Mouse (Mus musculus): ENCODE measurements around the gene Sh3pxd2a. TPM values are rescaled to one million over a fixed set of nuclear protein-coding genes. Genes with fewer than 3 reads are reported as not detected.

Gene Sh3pxd2a
- total and polyA plus RNA-seq, 2 experiments from 2014 or later: 3.4 to 47.2 TPM

DNA sequence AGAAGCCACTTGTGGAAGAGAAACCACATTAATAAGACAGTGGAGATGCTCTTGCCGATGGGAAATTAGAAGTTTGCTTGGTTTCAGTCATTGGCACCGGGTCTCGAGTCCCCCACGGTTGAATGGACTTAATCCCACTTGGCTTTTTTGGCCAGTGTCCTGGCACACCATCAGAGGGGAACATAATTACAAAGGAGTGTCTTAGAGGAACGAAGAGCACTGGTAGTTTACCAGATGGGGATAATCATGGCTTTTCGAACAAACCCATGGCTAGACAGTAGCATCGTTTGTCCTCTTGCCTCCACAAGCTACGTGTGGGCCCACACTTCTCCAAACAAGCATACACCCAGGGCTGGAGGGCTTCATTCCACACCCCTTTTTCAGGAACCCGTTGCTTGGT, 33.1 kb upstream of the Sh3pxd2a start:
- ATAC-seq (ENCODE audit: insufficient read depth, low read depth) (no peak), DNase-seq (ENCODE audit: low spot score) (no peak)
- no peak overlapping the region for H3K4me3 ChIP-seq (ENCODE audit: low read depth, low read length)
- no peak overlapping the region for H3K27ac ChIP-seq (ENCODE audit: low read depth)
- no peak overlapping the region for H3K4me2 ChIP-seq (ENCODE audit: low read depth, low read length)
- H3K27me3 ChIP-seq (ENCODE audit: control insufficient read depth, insufficient read depth, low read length): no peaks in the 10 kb centered on the region
- no peaks in the 10 kb centered on the region for H3K4me1 ChIP-seq (ENCODE audit: control insufficient read depth, insufficient read depth)
- TF ChIP-seq EP300 (IDR thresholded peaks at IDR 0.05; ENCODE audit: low read depth) (no peak), CTCF (IDR thresholded peaks at IDR 0.05; ENCODE audit: low read depth) (no peak)
- no peak overlapping the region for H3K9ac ChIP-seq (replicated peaks; ENCODE audit: low read depth, low read length)
- no peaks in the 10 kb centered on the region for H3K9me3 ChIP-seq (replicated peaks; ENCODE audit: control insufficient read depth, low read length)
- WGBS: 85% methylated on average over 9 of the region's 9 CpGs
- no peaks in the 10 kb centered on the region for H3K36me3 ChIP-seq (replicated peaks; ENCODE audit: control insufficient read depth, insufficient read depth, low read length)

DNA sequence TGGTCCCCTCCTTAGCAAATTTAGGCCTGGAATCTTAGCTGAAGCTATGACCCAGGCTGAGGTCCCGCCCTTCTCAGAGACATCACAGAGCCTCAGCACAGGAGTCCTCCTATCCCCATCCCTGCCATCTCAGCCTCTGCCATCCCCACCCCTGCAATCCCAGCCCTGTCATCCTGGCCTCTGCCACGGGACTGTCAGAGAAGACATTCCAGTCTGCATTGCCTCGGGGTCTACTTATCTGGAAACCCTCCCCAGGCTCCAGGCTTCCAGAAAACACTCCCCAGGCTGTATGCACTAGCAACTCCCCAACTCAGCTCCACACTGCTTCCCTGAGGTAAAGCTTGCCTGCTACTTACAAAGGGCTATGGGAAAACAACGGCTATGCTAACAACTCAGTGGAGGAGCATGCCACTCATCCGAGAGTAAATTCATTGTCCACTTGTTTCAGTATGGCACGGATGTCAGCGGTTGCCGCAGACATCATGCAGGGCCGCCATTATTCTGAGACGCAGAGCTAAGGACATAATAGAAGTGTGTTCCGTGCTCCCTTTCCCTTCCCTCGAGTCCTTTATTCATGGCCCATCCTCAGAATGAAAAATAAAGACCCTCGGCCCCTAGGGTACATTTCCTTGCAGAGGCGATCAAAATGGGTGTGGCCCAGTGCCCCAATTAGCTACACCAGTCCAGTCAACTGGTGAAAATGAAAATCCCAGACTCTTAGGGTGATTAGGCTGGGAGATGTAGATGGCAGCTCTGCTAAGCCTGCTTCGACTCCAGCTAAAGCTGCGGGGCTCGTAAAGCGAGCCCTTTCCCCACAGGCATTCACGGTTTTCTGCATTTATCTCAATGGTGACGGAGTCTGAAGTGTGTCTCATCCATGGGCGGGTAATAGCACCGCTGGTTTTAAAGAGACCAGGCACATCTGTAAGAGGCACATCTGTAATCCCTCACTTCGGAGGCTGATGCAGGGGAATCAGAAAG, 29.1 kb upstream of the Sh3pxd2a start:
- no peak for TF ChIP-seq CTCF (IDR thresholded peaks at IDR 0.05; ENCODE audit: low read depth)
- no peak for TF ChIP-seq EP300 (IDR thresholded peaks at IDR 0.05; ENCODE audit: low read depth)
- ATAC-seq (ENCODE audit: insufficient read depth, low read depth) (no peak), DNase-seq (ENCODE audit: low spot score) (no peak)
- Histone ChIP-seq H3K27ac (ENCODE audit: low read depth) (no peak overlapping the region), H3K9ac (replicated peaks; ENCODE audit: low read depth, low read length) (no peak overlapping the region), H3K36me3 (replicated peaks; ENCODE audit: control insufficient read depth, insufficient read depth, low read length) (no peaks in the 10 kb centered on the region), H3K27me3 (ENCODE audit: control insufficient read depth, insufficient read depth, low read length) (no peaks in the 10 kb centered on the region), H3K9me3 (replicated peaks; ENCODE audit: control insufficient read depth, low read length) (0 out of 2 replicates have a peak, but pooled peaks cover 3% of the 10 kb centered on the region), H3K4me3 (ENCODE audit: low read depth, low read length) (no peak overlapping the region), H3K4me1 (ENCODE audit: control insufficient read depth, insufficient read depth) (no peaks in the 10 kb centered on the region), H3K4me2 (ENCODE audit: low read depth, low read length) (no peak overlapping the region)
- 67% methylated on average over 23 of the region's 23 CpGs for WGBS

DNA sequence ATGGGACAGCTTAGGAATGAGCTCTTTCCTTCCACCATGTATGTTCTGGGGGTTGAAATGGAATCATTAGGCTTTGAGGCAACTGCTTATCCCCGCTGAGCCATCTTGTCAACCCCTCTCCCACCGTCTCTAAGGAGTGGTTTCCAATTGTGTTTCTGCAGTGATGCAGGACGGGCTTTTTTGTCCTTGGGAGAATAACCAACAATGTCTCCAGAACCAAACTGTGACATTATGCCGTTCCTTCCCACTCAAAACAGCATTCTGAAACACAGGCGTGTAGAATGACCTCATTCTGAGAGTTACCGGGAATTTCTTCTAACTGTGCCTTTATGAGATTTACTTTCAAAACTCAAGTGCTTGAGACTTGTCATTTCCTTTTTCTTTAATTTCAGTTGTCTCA, 28.2 kb upstream of the Sh3pxd2a start:
- TF ChIP-seq CTCF (IDR thresholded peaks at IDR 0.05; ENCODE audit: low read depth): no peak
- TF ChIP-seq EP300 (IDR thresholded peaks at IDR 0.05; ENCODE audit: low read depth): no peak
- 0 out of 2 replicates have a peak, but pooled peaks cover 3% of the 10 kb centered on the region for H3K9me3 ChIP-seq (replicated peaks; ENCODE audit: control insufficient read depth, low read length)
- H3K4me3 ChIP-seq (ENCODE audit: low read depth, low read length): no peak overlapping the region
- H3K9ac ChIP-seq (replicated peaks; ENCODE audit: low read depth, low read length): no peak overlapping the region
- ATAC-seq (ENCODE audit: insufficient read depth, low read depth) (no peak), DNase-seq (ENCODE audit: low spot score) (no peak)
- no peak overlapping the region for H3K27ac ChIP-seq (ENCODE audit: low read depth)
- no peaks in the 10 kb centered on the region for H3K4me1 ChIP-seq (ENCODE audit: control insufficient read depth, insufficient read depth)
- no peaks in the 10 kb centered on the region for H3K36me3 ChIP-seq (replicated peaks; ENCODE audit: control insufficient read depth, insufficient read depth, low read length)
- H3K27me3 ChIP-seq (ENCODE audit: control insufficient read depth, insufficient read depth, low read length): no peaks in the 10 kb centered on the region
- 90% methylated on average over 6 of the region's 6 CpGs for WGBS
- H3K4me2 ChIP-seq (ENCODE audit: low read depth, low read length): no peak overlapping the region

DNA sequence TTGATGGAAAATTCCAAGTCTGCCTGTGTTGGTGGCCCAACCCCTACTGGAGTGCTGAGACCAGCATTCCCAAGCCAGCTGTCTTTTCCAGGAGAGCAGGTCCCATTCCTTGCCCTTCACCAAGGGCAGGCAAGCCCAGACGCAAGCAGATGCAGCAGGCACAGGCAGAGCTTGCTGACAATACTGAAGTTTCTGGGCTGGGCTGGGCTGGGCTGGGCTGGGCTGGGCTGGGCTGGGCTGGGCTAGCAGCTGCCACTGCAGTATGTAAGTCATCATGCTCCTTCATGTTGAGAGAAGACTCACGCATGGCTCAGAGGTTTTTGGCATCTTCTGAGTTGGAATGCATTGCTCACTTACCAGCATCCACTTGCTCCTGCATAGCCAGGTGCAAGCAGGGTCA, 27.7 kb upstream of the Sh3pxd2a start:
- ATAC-seq (ENCODE audit: insufficient read depth, low read depth) (peak; percentile 17; the same call in 1 of the 2 replicates), DNase-seq (ENCODE audit: low spot score) (no peak)
- H3K9ac ChIP-seq (replicated peaks; ENCODE audit: low read depth, low read length): no peak overlapping the region
- TF ChIP-seq EP300 (IDR thresholded peaks at IDR 0.05; ENCODE audit: low read depth) (no peak), CTCF (IDR thresholded peaks at IDR 0.05; ENCODE audit: low read depth) (no peak)
- no peaks in the 10 kb centered on the region for H3K27me3 ChIP-seq (ENCODE audit: control insufficient read depth, insufficient read depth, low read length)
- H3K9me3 ChIP-seq (replicated peaks; ENCODE audit: control insufficient read depth, low read length): 0 out of 2 replicates have a peak, but pooled peaks cover 3% of the 10 kb centered on the region
- no peaks in the 10 kb centered on the region for H3K4me1 ChIP-seq (ENCODE audit: control insufficient read depth, insufficient read depth)
- H3K4me3 ChIP-seq (ENCODE audit: low read depth, low read length): no peak overlapping the region
- 38% methylated on average over 2 of the region's 2 CpGs for WGBS
- no peak overlapping the region for H3K4me2 ChIP-seq (ENCODE audit: low read depth, low read length)
- no peaks in the 10 kb centered on the region for H3K36me3 ChIP-seq (replicated peaks; ENCODE audit: control insufficient read depth, insufficient read depth, low read length)
- no peak overlapping the region for H3K27ac ChIP-seq (ENCODE audit: low read depth)

DNA sequence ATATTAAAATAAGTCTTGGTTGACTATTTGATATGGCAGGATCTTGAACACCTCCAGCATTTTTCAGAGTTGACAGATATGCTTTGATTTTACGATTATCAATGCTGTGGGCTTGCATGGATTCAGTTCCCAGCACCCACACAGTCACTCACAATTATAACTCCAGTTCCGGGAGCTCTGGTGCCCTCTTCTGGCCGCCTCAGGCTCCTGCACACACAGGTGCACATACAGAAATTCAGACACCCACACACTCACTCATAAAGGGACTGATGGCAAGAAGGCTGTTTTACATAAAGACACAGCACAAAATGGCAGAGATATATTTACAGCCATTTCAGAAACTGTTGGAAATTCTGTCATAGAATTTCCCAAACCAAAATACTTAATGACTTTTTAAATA, 25.0 kb upstream of the Sh3pxd2a start:
- no peaks in the 10 kb centered on the region for H3K36me3 ChIP-seq (replicated peaks; ENCODE audit: control insufficient read depth, insufficient read depth, low read length)
- TF ChIP-seq EP300 (IDR thresholded peaks at IDR 0.05; ENCODE audit: low read depth) (no peak), CTCF (IDR thresholded peaks at IDR 0.05; ENCODE audit: low read depth) (no peak)
- H3K9me3 ChIP-seq (replicated peaks; ENCODE audit: control insufficient read depth, low read length): 0 out of 2 replicates have a peak, but pooled peaks cover 3% of the 10 kb centered on the region
- peaks cover 7% of the 10 kb centered on the region; the same call in 1 of the 2 replicates for H3K4me1 ChIP-seq (ENCODE audit: control insufficient read depth, insufficient read depth)
- DNase-seq (ENCODE audit: low spot score) (no peak), ATAC-seq (ENCODE audit: insufficient read depth, low read depth) (no peak)
- H3K9ac ChIP-seq (replicated peaks; ENCODE audit: low read depth, low read length): no peak overlapping the region
- H3K4me2 ChIP-seq (ENCODE audit: low read depth, low read length): no peak overlapping the region
- 85% methylated on average over 3 of the region's 3 CpGs for WGBS
- no peak overlapping the region for H3K4me3 ChIP-seq (ENCODE audit: low read depth, low read length)
- no peaks in the 10 kb centered on the region for H3K27me3 ChIP-seq (ENCODE audit: control insufficient read depth, insufficient read depth, low read length)
- no peak overlapping the region for H3K27ac ChIP-seq (ENCODE audit: low read depth)

All from heart, postnatal 0 days (tissue).